Mouse (Mus musculus) liver, embryonic 16.5 days (tissue): ENCODE measurements around the gene Dclre1b. TPM values are rescaled to one million over a fixed set of nuclear protein-coding genes. Genes with fewer than 3 reads are reported as not detected.
"Not testable (repeated sequence)": the region's sequence is repeated elsewhere in the genome, so short reads cannot be mapped to it uniquely, and the experiment has no call there.

Source experiments
- ATAC-seq: fragments of 200-750 bp; cut with Nextera tagmentation; 2 replicates; pipeline ENCODE4 v1.8.0; 2017; ENCODE audit warnings: low read depth, mild to moderate bottlenecking, moderate number of reproducible peaks, moderate library complexity
- H3K27ac ChIP-seq: fragments of 300-500 bp; sonication (generic); 2 replicates; pipeline ENCODE4 v1.5.1; 2014; ENCODE audit warnings: mild to moderate bottlenecking, low read length
- H3K27me3 ChIP-seq: fragments of 300-500 bp; sonication (generic); 2 replicates; pipeline ENCODE4 v1.6.1; 2014; ENCODE audit warnings: low read depth, low read length, mixed read lengths; ENCODE audit not compliant: control insufficient read depth, insufficient read depth
- H3K36me3 ChIP-seq: fragments of 300-500 bp; sonication (generic); 2 replicates; pipeline ENCODE4 v1.6.1; 2014; ENCODE audit warnings: mild to moderate bottlenecking; ENCODE audit not compliant: control insufficient read depth, insufficient read depth
- H3K4me1 ChIP-seq: fragments of 300-500 bp; sonication (generic); 2 replicates; pipeline ENCODE4 v1.6.1; 2014; ENCODE audit warnings: low read depth, low read length, mixed read lengths; ENCODE audit not compliant: control insufficient read depth
- H3K4me2 ChIP-seq: fragments of 300-500 bp; sonication (generic); 2 replicates; pipeline ENCODE4 v1.6.1; 2014; ENCODE audit warnings: low read depth, low read length, mixed read lengths
- H3K4me3 ChIP-seq: fragments of 300-500 bp; sonication (generic); 2 replicates; pipeline ENCODE4 v1.5.1; 2014; ENCODE audit warnings: low read depth, mild to moderate bottlenecking, low read length
- H3K9ac ChIP-seq: fragments of 300-500 bp; sonication (generic); 2 replicates; pipeline ENCODE4 v1.6.1; 2014; ENCODE audit warnings: low read depth, low read length
- H3K9me3 ChIP-seq: fragments of 300-500 bp; sonication (generic); replicated peaks from 2 replicates; pipeline ENCODE4 v1.6.1; 2016; ENCODE audit warnings: low read length; ENCODE audit not compliant: control insufficient read depth
- WGBS: fragments of 180-500 bp; shearing (Covaris S2); extraction: QIAGEN DNeasy Blood & Tissue Kit; methylation state at CpG from one replicate; pipeline ENCODE4 v1.1.7; 2014; ENCODE audit not compliant: insufficient replicate concordance; 5-methylcytosine and 5-hydroxymethylcytosine counted together
- polyA plus RNA-seq: library from polyadenylated mRNA; unstranded; fragments of >200 nt; fragmentation: Nextera tagmentation; extraction: Ambion mirVana; gene quantifications from 2 replicates; pipeline ENCODE4 v1.2.1, GENCODE M21; 2015

Gene Dclre1b
- polyA plus RNA-seq, 1 experiment from 2014 or later: 28.5 TPM

DNA sequence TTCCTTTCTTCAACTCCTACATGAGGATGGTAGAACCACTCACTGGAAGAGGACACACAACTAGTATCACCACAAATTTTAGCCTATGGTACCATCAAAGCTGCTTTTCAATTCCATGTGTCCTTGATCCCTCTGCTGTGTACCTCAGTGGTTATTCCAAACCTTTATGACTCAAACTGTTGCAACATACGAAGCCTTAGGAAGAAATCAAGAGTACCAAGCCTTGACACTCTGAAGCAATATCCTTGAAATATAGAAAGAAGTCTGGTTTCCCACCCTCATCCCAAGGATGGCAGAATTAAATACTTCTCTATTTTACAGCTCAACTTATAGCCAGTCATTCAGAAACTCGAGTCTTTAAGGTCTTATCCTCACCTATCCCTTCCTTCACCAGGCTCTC is 12.9 kb downstream of the Dclre1b start:
- 48% methylated on average over 2 of the region's 2 CpGs for WGBS

DNA sequence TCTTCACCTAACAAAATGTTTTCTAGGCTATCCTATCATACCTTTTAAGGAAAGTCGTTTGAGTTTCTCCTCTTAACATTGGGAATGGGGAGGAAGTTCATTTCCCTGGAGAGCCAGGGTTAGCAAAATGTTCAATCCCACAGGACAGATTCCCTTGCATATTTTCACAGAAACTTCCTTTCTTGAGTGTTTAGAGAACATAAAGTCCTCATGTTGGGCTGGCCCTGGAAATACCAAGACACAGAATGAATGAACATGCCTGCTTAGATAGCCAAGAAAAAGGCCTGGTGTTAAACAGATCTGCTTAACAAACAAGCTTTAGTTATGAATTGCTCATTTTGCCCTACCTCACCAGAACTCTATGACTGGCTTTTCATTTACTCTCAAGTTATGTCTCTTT is 16.7 kb downstream of the Dclre1b start:
- no peak for ATAC-seq
- H3K27me3 ChIP-seq: no peaks in the 10 kb centered on the region
- no peaks in the 10 kb centered on the region for H3K9me3 ChIP-seq
- H3K9ac ChIP-seq: peak overlapping the region; percentile 14; the same call in 1 of the 2 replicates
- 65% methylated on average over 1 of the region's 1 CpGs for WGBS
- no peaks in the 10 kb centered on the region for H3K36me3 ChIP-seq
- 0 out of 2 replicates have a peak overlapping the region, but pooled peaks have one; percentile 81 for H3K4me2 ChIP-seq
- H3K4me3 ChIP-seq: no peak overlapping the region
- H3K4me1 ChIP-seq: peaks cover 54% of the 10 kb centered on the region
- H3K27ac ChIP-seq: peak overlapping the region; percentile 96

More for the DNA sequence above, 12.9 kb downstream of the Dclre1b start:
- peak overlapping the region; percentile 39 for H3K27ac ChIP-seq
- H3K4me1 ChIP-seq: peaks cover 68% of the 10 kb centered on the region
- H3K9ac ChIP-seq: no peak overlapping the region
- ATAC-seq: no peak
- no peak overlapping the region for H3K4me3 ChIP-seq
- H3K4me2 ChIP-seq: no peak overlapping the region
- H3K36me3 ChIP-seq: no peaks in the 10 kb centered on the region
- no peaks in the 10 kb centered on the region for H3K27me3 ChIP-seq
- no peaks in the 10 kb centered on the region for H3K9me3 ChIP-seq

DNA sequence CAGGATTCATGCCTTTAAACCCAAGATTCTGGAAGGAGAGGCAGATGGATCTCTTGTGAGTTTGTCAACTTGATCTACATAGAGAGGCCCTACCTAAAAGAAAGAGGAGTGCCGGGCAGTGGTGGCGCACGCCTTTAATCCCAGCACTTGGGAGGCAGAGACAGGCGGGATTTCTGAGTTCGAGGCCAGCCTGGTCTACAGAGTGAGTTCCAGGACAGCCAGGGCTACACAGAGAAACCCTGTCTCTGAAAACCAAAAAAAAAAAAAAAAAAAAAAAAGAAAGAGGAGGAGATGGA is 17.2 kb downstream of the Dclre1b start:
- H3K36me3 ChIP-seq, H3K27me3 ChIP-seq, ATAC-seq, H3K9me3 ChIP-seq, H3K9ac ChIP-seq: not testable (repeated sequence)
- 44% methylated on average over 5 of the region's 5 CpGs for WGBS
- Histone ChIP-seq H3K27ac (peak overlapping the region; percentile 96), H3K4me2 (peak overlapping the region; percentile 81), H3K4me3 (peak overlapping the region; percentile 98), H3K4me1 (peaks cover 59% of the 10 kb centered on the region)

DNA sequence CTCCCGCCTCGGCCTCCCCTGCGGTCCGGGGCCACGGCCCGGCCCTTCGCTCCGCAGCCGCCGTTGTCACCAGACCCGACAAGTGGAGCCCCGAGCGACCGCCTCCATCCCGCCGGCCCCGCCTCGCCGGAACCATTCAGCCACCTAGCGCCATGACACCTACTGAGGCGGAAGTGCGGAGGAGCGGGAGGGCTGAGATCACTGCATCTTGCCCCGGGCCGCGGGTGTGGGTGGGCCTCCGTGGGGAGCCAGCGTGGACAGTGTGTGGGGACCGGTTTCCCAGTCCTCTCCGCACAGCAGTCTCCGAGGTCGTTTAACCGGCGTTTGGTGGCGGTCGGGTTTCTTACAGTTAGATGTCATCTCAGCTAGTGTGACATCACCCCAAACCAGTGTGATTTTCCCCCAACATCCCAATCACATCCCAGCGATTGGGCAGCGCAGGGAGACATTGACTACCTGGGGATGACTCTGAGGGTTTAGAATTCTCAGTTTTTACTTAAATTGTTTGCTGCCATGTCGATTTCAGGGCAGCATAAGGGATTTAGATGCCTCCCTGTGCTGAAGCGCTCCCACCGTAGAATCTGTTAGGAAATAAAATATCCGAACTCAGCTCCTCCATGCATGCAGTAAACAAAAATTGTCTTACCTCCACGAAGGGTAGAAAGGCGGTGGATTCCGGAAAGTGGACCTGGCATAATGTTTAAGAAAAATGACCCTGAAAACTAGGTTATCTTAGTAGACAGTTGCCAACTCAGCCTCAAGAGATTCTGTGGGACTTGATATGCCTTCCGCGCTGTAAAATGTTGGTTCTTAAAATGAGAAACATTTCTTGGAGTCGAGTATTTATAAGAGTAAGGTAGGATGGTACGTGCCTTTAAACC is 17.8 kb downstream of the Dclre1b start, which contains the start of gene Hipk1:
Hipk1 (minus strand) TSS at position 334 of the 881 bp plus-strand sequence.
- Histone ChIP-seq H3K4me2 (peak within 1 kb of the TSS; percentile 81), H3K27ac (peak within 1 kb of the TSS; percentile 96), H3K27me3 (no peaks in the 10 kb centered on the region), H3K4me3 (peak within 1 kb of the TSS; percentile 98), H3K4me1 (peaks cover 59% of the 10 kb centered on the region), H3K9me3 (no peaks in the 10 kb centered on the region), H3K9ac (peak within 1 kb of the TSS; percentile 100), H3K36me3 (peaks cover 2% of the 10 kb centered on the region; the same call in 1 of the 2 replicates)
- 7% methylated on average over 48 of the region's 49 CpGs for WGBS
- ATAC-seq: peak; percentile 92

DNA sequence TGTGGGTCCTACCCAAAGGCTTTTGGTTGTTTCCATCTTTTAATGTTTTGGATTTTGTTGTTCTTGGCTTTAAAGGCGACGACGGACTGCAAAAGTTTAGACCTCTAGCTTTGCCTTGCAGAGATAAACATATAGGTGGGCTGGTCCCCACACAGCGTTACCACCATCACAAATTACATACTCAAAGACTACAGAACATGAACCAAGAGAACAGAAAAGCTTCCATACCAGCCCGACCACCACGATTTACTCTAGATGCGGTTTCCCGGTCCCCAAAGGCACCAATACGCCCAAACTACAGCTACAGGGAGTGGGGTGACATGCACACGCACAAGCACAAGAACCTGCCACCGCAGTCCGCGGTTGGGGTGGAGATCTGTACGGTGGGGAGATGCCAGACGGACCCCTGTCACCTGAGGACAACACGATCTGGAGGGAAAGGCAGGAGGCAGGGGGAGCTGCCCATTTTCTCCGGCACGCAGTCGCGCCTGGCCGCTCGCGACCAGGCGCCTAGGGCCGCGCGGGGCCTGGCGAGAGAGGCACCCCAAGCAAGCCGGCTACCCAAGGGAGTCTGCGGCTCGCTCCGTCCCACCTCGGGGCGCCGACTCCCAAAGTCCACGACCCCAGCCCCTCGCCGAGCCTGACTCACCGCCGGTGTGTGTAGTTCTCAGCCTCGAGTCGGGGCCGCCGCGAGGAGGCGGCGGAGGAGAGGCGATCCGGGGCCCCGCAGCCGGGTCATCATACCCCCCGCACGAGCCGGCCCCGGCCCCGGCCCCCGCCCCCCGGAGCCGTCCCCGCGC is 18.7 kb downstream of the Dclre1b start:
- peak overlapping the region; percentile 100 for H3K9ac ChIP-seq
- ATAC-seq: peak; percentile 49
- H3K4me3 ChIP-seq: peak overlapping the region; percentile 98
- under 1% methylated on average over 29 of the region's 61 CpGs for WGBS
- H3K4me2 ChIP-seq: peak overlapping the region; percentile 81
- peaks cover 2% of the 10 kb centered on the region; the same call in 1 of the 2 replicates for H3K36me3 ChIP-seq
- no peaks in the 10 kb centered on the region for H3K27me3 ChIP-seq
- H3K4me1 ChIP-seq: peaks cover 59% of the 10 kb centered on the region
- H3K27ac ChIP-seq: peak overlapping the region; percentile 96
- no peaks in the 10 kb centered on the region for H3K9me3 ChIP-seq

DNA sequence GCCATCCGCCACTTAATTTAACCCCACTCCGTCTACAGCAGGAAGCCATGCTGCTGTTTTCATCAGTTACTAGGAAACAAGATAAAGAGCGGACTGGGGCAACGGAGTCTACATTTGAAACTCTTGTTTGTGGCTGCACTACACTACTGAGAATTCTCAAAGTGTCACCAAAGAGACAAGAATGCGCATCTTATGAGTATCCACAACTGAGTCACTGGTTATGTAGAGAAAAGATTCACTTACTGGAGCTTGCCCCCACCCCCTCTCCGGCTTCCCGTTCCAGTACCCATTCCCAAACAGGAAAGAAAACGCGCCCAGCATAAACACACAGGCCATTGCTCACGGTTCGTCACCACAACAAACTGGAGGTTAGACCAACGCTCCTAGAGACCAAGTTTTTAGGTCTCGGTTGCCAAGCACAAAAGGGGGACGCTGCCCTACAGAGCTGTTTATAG is 19.3 kb downstream of the Dclre1b start:
- ATAC-seq: peak; percentile 2; the same call in 1 of the 2 replicates
- Histone ChIP-seq H3K27me3 (no peaks in the 10 kb centered on the region), H3K9ac (peak overlapping the region; percentile 100), H3K36me3 (peaks cover 2% of the 10 kb centered on the region; the same call in 1 of the 2 replicates), H3K9me3 (no peaks in the 10 kb centered on the region), H3K27ac (peak overlapping the region; percentile 96), H3K4me1 (peaks cover 64% of the 10 kb centered on the region), H3K4me3 (peak overlapping the region; percentile 98), H3K4me2 (peak overlapping the region; percentile 81)
- WGBS: under 1% methylated on average over 14 of the region's 14 CpGs

DNA sequence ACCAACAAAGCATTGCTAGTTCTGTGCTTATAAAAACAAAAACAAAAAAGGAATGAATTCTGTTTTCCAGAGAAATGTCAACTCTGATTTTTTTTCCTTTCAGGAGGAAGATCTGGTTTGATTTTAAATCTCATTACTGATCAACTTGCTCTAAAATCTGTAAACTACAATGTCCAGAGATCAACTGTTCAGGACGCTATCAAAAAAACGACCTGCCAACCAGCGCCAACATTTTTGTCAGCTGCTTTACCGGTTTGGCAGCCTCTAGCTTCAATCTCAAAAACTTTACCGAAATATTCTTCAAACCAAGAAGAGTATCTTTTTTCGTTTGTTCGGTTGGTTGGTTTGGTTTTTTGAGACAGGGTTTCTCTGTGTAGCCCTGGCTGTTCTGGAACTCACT is 20.1 kb downstream of the Dclre1b start:
- Histone ChIP-seq H3K4me2 (peak overlapping the region; percentile 81), H3K27ac (peak overlapping the region; percentile 96), H3K4me1 (peaks cover 67% of the 10 kb centered on the region), H3K9ac (peak overlapping the region; percentile 100), H3K4me3 (peak overlapping the region; percentile 98), H3K36me3 (peaks cover 2% of the 10 kb centered on the region; the same call in 1 of the 2 replicates), H3K27me3 (no peaks in the 10 kb centered on the region), H3K9me3 (no peaks in the 10 kb centered on the region)
- ATAC-seq: no peak
- 69% methylated on average over 7 of the region's 7 CpGs for WGBS

DNA sequence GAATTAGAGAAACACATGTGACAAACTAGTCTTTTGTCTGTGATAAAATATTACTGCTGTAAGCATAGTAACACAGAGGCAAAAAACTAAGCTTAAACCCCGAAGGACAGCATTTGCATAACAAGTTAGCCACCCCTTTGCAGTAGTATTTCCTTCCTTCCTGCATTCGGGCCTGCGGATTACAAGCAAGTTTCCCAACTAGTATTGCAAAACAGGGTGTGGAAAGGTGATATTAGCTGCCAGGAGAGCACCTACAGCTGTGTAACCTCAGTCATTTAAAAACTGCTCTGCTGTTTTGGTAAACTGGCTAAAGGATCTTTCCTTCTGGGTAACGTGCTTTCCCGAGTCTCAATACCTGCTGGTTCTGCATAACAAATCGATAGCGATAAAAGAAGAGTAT is 22.0 kb downstream of the Dclre1b start:
- H3K4me1 ChIP-seq: peaks cover 62% of the 10 kb centered on the region
- ATAC-seq: no peak
- H3K4me3 ChIP-seq: peak overlapping the region; percentile 25; the same call in 1 of the 2 replicates

More for the DNA sequence above, 22.0 kb downstream of the Dclre1b start:
- Histone ChIP-seq H3K9me3 (no peaks in the 10 kb centered on the region), H3K36me3 (peaks cover 2% of the 10 kb centered on the region; the same call in 1 of the 2 replicates), H3K9ac (no peak overlapping the region), H3K27me3 (no peaks in the 10 kb centered on the region), H3K27ac (peak overlapping the region; percentile 64), H3K4me2 (peak overlapping the region; percentile 43)
- WGBS: 42% methylated on average over 7 of the region's 7 CpGs
